Mouse (Mus musculus) telencephalon, adult 2 months (tissue): ENCODE results near the gene Ccdc78.
"Not testable (repeated sequence)": the region's sequence is repeated elsewhere in the genome, so short reads cannot be mapped to it uniquely, and the experiment has no call there.

ENCODE experiments used
- DNase-seq: peaks from one replicate; pipeline ENCODE4 v3.0.0-alpha.2; 2011; ENCODE audit warnings: low read depth, low spot score

Ccdc78 gene

DNA sequence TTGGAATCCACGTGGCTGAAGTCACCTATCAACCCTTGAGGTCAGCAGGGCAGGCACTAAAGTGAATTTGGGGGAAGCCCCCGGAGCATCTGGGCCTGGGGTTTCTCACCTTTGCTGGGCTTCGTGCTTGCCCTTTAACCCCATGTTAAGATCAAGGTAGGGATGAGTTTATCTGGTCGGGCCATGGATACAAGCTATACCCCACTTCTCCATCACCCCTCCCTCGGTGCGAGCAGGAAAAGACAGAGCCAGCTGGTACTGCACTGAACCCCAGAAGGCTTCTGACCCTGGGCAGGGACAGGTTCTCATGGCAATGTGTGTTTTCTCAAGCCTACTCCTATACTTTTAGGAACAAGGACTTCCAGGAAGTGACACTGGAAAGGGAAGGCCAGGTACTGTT, 5.0 kb upstream of the Ccdc78 start:
- no peak for DNase-seq

GRCm38 (mm10) chr17:25783086-25783485, 3.3 kb upstream of the Ccdc78 start:
- DNase-seq = no peak

DNA sequence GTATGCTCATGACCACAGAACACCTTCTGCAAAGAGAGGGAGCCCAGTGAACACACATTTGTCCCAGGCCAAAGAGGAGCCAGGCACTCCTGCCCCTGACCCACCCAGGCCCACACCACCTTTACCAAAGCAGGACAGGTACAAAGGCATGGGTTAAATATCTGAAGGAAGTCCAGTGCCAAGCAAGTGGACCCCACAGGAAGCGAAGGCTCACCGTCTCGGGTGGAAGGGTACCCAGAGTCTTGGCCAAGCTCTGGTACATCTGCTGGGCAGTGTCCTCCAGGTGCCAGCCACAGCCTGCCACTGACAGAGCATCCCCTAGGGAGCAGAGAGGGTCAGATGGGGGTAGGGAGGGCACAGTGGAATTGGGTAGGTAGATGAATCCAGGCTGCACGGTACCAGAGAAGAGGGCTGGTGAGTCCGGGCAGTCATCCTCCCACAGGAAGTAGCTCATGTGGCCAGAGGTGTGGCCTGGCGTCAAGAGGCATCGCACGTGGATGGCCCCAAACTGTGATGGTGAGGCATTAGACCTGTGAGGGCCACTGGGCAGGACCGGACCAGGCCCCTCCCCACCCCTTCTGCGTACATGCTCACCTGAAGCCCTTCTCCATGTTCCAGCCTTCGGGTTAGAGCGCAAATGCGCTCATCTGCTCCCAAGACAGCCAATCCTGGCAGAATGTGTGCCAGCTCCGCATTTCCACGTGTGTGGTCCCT, 2.4 kb upstream of the Ccdc78 start:
- DNase-seq = no peak

GRCm38 (mm10) chr17:25785281-25785745, 1.1 kb upstream of the Ccdc78 start, which contains the start of gene Haghl:
Gene Haghl, minus strand, starts transcription at chr17:25785673.
- peak; percentile 93 for DNase-seq

- DNase-seq = no peak
Observed at GRCm38 (mm10) chr17:25786781-25787504, 563 bp downstream of the Ccdc78 start.

DNA sequence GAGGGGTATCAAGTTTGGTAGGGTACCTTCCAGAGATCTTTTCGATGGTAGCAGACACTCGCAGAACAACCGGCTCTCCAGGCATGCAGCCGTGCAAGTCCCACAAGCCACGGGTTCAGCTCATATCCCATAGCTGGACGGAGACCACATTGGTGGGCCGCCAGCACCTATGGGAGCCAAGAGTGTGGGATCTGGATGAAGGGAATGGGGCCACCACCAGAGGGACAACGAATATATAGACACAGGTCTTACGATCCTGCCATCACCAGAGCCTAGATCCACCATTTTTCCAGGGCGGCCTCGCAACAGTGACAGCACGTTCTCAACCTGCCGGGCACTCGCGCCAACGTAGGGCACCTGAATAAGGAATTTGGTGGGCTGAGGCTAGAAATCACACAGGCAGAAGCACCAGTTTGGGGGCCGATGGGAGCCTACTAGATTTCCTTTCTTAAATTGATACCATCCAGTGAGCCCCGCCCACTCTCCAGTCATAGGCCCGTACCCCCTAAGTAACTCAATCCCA, 5.0 kb downstream of the Ccdc78 start:
- DNase-seq = no peak

GRCm38 (mm10) chr17:25791843-25792527, 5.6 kb downstream of the Ccdc78 start:
- DNase-seq = peak; percentile 83

- DNase-seq = no peak
Observed at GRCm38 (mm10) chr17:25792615-25793014, 6.2 kb downstream of the Ccdc78 start, which contains the start of gene Fam173a. Gene Fam173a, minus strand, starts transcription at chr17:25792901.

DNA sequence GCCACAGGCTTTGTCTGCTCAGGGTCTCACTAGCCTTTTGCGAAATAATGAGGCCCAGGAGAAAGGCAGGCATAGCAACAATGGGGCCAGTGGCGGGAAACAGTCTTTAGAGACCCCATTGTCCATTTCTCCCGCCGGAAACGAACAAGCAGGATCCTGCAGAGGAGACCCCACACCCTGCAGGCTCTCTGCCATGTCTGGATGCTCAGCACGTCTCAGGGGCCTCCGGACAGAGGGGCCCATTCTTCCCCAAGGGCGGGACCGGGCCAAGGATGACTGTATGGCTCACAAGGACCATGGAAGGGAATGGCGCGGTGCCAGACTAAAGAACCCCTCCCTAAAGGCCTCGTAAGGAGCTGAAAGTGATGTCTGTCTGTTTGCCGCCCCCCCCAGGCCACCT, 7.8 kb downstream of the Ccdc78 start:
- no peak for DNase-seq

DNA sequence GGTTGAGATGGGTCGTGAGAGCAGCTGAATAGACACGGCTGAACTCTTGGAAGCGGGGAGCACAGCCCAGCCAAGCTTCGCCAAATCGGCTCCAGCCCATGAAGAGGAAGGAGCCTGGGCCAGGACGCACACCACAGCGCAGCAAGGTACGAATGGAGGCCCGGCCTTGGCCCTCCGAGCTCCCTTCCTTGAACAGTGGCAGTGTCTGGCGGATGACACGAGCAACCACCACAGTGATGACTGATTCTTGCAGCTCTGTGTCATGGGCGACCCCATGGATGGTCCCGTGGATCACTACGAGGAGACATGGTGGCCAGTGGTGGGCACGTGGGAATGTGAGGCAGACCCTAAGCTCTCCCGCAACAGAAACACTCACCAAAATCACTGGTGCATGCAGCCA, 8.6 kb downstream of the Ccdc78 start:
- no peak for DNase-seq

DNA sequence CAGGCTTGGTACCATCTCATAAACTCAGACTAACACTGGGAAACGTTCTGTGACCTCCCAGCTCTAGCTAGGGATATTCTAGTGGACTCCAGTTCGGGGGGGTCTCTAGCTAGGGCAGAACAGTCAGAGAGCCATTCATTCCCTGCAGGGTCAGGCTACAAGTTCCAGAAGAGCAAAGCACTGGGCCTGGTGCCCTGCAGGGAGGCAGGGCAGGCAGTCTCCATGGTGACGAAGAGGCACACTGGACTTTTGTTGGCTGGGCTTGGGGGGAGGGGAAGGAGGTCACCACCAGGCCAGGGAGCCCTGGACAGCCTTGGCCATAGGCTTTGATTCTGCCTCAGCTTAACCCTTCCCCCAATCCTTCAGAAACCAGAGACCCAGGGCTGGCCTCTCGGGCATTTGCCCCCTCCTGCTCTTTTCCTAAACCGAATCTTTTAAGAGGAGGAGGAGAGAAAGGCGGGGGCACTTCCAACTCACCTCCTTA, 9.3 kb downstream of the Ccdc78 start, which contains the start of gene AC134908.4:
Gene AC134908.4 (minus strand): TSS at position 51 of the 484 bp plus-strand sequence.
- peak; percentile 58 for DNase-seq

DNA sequence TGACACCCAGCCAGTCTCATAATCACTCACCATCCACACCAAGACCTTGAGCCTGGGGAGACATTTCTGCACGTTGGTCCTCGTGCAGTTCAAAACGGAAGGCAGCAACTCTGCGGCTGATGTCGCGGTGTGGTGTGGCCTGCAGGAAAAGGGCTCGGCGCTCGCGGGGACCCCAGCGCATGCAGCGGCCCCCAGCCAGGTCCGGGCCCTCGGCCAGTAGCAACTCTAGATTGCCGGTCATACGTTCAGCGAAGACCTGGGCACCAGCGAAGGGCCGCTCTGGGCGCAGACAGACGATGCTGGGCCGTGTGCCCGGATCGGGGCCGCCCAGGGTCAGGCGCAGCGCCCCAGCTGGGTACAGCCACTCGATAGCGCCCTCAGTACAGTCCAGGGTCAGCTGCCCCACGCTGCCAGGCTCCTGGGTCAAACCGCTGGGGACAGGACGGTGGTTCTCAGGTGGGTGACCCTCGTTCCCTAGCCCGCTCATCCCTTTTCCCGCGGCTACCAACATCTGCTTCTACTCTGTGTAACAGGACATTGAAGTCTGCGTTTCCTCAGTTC, 9.9 kb downstream of the Ccdc78 start:
- DNase-seq = no peak

DNA sequence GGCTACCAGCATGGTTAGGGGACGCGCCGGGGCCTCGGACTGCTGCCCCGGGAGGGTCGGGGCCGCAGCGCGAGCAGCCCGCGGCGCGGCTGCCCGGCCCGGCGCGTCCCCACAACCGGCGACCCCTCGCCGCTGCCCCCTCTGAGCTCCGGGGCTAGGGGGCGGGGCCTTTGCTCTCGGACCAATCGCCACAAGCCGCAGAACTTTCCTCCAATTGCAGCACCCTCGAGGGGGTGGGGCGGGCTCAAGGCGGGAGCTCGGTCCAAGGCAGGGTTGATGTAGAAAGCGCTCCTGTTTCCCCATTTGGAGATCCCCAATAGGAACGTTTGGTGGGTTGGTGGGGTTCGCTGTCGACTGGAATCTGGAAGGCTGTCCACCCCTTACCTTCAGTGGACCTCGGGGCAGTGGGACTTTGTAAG, 10.6 kb downstream of the Ccdc78 start, which contains the start of gene Metrn:
Gene Metrn (minus strand): TSS at position 186 of the 419 bp plus-strand sequence.
- DNase-seq = no peak

DNA sequence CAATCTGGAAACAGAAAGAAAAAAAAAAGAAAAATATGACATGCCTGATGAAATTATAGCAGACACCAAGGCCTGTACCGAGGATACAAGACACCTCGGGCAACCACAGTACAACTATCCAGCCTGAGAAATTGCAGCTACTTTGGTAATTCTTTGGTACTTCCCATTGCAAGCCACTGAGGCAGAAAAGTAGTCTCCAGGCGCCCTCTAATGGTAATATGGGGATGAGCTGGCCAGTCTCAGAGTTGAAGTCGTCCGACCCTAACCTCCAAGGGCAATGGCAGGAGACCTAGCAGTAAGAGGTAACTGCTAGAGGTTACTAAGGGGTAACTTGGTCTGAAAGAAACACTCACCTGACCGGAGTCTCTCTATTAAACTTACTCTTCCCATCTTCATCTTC, 14.6 kb downstream of the Ccdc78 start:
- no peak for DNase-seq

- peak; percentile 86 for DNase-seq
Observed at GRCm38 (mm10) chr17:25802825-25803517, 16.6 kb downstream of the Ccdc78 start.

DNA sequence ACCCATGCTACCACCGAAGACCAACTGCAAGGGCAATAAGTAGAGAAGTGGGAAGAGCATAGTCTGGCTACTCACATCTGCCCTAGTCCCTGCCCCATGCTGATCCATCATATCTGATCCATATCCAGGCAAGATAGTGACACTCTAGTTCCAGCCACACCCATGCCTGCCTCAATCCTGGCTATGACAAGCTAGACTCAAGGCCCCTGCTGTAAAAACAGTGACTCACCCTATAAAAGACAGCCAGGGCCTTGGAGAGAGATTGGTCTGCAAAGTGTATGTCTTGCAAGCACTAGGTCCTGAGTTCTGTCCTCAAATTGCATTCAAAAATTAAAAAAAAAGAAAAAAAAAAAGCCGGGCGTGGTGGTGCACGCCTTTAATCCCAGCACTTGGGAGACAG, 20.1 kb downstream of the Ccdc78 start:
- no peak for DNase-seq

- not testable (repeated sequence) for DNase-seq
Observed at GRCm38 (mm10) chr17:25807452-25807851, 21.1 kb downstream of the Ccdc78 start.

- DNase-seq = no peak
Observed at GRCm38 (mm10) chr17:25808028-25808427, 21.6 kb downstream of the Ccdc78 start.

DNA sequence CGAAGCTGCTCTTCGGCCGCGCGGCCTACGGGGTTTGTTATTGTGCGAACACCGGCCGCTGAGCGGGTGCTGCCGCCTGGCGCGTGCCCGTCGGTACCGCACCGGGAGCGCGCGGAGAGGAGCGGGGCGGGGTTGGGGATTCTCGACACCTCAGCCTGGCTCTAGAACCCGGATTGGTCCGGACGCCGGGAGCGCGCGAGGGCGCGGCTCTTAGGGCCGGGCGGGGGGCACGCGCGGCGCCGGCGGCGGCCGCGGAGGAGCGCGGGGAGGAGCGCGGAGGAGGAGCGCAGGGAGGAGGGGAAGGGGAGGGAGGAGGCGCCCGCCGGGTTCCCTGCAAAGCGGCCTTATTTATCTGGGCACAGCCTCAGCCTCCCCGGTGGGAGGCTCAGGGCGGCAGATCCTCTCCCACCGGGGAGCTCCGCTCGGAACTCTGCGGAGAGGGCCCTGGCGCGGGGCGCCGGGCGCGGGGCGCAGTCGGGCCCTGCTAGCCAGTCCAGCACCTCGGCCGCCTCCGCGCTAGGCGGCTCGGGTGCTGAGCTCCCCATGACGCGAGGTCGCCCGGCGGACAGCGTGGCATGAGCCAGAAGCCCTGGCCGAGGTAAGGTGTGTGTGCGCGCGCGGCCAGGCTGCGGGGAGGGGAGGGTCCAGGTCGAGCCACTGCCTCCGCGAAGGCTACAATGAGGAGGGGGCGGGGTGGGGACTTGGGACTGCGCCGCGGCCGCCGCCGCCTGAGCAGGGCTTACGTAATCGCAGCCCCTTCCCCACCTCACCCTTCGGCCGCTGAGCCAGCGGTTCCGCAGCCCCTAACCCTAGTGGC, 22.6 kb downstream of the Ccdc78 start, which contains the start of gene Fbxl16:
Gene Fbxl16 (plus strand): TSS at position 297 of the 817 bp plus-strand sequence.
- DNase-seq = peak; percentile 92
